Mouse (Mus musculus) CD4-positive, CD25-positive, alpha-beta regulatory T cell, adult 2 months (primary cell): ENCODE data around the gene Tmem50b.
A peak's percentile ranks its signal among the peaks of the same experiment; 100 is the strongest.
"Not testable (repeated sequence)": the region's sequence is repeated elsewhere in the genome, so short reads cannot be mapped to it uniquely, and the experiment has no call there.

Experiments used
- DNase-seq: peaks from one replicate; pipeline ENCODE4 v3.0.0-alpha.2; 2012; ENCODE audit warnings: low read depth, low spot score

Gene Tmem50b

DNA sequence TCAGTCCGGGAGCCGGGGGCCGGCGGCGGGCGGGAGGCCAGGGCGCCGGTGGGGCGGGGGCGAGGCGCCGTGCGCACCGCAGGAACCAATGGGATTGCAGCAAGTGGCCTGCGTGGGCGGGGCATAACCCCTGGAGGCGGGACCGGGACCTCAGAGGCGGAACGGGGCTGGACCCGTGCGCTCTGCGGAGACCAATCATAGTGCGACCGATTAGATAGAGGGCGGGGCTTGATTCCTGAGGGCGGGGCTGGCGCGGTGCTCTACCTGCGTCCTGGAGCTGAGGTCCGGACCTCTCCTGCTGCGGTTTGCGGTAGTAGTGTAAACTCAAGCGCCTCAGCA lies at the start of gene Tmem50b:
Tmem50b (minus strand) TSS at position 129 of the 339 bp plus-strand sequence.
- DNase-seq: peak; percentile 99

DNA sequence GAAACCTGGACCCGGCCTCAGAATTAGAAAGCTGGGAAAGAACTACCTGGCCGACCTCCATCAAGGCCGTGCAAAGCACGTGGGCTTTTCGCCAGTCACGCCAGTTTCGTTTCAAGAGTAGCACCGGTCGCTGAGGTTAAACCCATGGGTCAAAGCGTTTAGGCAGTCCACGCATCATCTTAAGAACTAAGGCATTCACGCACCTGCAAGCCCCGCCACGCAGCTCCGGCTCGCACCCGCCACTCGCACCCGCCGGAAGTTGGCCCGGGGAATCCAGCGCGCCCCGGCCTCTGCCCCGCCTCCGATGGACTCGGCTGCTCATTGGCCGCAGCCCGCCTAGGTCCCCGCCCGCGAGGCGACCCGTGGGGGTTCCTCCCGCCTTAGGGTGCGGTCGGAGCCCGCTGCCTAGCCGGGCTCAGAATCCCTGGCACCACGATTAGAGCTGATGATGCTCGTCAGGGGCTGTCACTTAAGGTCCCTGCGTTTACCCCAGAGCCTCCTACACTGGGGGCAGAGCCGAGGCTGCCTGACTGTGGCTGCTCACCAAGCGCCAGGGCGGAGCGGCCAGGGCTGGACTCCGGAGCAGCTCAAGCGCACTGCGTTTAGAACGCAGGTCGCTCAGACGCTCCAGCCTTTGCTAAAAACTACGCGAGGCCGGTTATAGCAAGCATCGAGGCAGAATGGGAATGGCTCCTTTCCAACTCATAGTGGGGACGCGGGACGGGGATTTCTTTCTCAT lies 49.2 kb upstream of the Tmem50b start, which contains the start of gene Gart:
Gart (minus strand) TSS at position 272 of the 739 bp plus-strand sequence.
- DNase-seq: peak; percentile 94

DNA sequence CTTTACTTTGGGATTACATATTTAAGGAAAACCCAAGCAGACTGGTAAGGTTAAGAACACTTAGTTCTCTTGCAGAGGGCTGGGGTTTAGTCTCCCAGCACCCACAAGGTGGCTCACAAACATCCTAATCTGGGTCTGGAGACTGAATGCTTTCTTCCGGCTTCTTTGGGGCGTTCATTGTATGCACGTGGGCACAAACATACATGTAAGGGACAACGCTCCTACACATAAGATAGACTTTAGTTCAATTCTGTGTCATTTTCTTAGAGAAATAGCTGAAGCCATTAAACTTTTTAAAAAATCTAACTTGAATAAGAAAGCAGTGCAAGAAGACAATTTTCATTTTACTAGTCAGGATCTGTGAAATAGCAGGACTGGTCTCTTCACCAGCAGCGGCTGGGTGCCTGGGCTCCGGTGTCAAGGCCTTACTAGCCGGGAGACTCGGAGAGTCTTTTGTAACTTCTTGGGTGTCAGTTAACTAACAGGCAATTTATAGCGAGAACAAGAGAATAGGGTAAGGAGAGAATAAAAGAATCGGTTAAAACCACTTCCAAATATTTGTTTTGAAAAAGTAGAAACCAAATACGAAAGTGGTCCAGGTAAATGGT lies 48.5 kb upstream of the Tmem50b start:
- peak; percentile 80 for DNase-seq

DNA sequence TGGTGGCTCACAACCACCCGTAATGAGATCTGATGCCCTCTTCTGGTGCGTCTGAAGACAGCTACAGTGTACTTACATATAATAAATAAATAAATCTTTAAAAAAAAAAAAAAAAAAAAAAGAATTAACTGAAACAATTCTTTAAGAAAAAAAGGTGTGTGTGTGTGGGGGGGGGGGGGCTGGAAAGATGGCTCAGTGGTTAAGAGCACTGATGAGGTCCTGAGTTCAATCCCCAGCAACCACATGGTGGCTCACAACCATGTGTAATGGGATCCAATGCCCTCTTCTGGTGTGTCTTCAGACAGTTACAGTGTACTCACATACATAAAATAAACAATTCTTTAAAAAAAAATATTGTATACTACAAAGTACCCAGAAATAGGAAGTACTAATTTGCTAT lies 47.8 kb upstream of the Tmem50b start:
- not testable (repeated sequence) for DNase-seq

DNA sequence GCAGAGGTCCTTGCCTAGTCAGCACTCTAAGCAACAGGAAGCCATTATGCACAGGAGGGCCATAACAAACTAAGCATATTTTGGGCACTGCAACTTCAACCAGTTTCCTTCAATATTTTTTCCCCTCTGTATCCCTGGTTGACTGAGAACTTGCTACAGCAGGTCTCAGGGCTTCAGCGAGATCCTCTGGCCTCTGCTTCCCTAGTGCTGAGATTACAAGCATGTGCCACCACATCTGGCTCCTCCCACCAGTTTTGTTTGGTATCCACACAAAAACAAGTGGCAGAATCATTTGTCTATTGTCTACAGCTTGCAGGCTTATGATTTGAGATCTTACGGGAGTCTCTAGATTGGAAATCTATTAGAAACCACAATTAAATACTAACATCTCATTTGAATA lies 47.3 kb upstream of the Tmem50b start:
- DNase-seq: no peak

DNA sequence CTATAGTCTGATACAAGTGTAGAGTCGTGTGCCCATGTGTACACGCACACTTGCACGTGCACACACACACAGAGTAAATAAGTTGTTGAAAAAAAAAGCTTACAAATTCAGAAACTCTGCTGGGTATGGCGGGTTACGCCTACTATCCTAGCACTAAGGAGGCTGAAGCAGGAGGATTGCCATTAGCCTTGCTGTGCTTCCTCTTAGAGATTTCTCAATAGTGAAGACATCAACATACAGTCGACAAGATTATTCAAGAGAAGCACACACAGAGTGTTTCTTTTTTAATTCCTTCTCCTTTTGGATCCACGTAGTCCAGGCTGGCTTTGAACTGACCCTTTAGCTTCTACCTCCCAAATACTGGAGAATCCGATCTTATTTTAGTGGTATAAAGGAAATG lies 42.6 kb upstream of the Tmem50b start:
- no peak for DNase-seq

DNA sequence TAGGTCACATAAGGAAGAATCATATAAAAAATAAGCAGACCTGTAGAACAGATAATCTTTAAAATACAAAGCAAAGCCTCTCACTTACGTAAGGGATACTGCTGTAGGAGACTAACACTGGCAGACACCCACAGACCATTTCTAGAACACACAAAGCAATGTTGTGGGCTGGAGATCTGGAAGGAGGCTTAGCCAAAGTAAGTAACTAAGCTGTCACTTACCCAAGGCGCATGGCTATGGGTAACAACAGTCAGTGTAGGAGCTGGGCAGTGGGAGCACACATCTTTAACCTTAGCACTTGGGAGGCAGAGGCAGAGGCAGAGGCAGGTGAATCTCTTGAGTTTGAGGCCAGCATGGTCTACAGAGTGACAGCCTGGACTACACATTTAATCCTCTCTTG lies 42.0 kb upstream of the Tmem50b start:
- no peak for DNase-seq

DNA sequence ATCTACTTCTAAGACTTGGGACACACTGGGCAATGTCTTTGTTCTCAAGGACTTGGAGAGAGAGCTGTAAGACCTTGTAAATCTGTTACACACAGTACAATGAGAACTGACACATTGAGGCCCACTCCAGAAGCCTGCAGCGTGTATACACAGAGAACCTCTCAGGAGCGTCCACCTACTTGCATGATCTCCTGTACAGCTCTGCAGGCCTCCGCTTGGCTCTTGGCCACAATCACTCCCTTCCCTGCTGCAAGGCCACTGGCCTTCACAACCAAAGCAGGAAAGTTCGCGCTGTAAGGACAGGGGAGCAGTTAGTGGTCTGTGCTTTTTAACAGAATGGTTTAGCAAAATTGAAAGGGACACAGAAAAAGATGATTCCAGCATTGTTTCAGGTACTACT lies 41.6 kb upstream of the Tmem50b start:
- no peak for DNase-seq

DNA sequence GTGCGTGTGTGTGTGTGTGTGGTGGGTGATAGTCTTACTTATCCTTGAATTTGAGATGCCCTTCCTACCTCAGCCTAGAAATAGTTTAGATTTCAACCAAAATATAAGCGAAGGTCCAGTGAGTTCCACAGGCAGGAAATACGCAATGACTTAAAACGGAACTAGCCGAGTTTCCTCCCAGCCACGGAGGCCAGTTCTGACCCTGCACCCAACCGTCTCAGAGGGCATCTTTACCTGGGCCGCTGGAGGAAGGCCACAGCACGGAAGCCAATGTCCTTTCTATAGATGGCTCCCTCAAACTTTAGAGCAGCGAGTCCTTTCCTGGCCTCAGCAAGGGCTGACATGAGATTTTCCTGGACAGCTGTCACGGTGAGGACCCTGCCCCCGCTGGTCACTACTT lies 36.0 kb upstream of the Tmem50b start:
- DNase-seq: no peak

DNA sequence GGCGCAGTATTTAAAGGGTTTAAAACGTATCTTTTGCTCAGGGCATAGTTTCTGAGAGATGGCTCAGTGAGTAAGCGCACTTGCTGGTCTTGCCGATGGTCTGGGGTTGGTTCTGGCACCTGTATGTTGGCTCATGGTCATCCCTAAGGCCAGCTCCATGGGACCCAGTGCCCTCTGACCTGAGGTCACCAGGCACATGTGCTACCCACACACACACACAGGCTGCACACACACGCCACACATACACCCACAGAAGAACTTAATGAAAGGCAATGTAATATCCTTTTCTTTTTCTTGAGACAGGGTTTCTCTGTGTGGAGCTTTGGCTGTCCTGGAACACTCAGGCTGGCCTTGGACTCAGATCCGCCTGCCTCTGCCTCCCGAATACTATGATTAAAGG lies 35.3 kb upstream of the Tmem50b start:
- DNase-seq: no peak

DNA sequence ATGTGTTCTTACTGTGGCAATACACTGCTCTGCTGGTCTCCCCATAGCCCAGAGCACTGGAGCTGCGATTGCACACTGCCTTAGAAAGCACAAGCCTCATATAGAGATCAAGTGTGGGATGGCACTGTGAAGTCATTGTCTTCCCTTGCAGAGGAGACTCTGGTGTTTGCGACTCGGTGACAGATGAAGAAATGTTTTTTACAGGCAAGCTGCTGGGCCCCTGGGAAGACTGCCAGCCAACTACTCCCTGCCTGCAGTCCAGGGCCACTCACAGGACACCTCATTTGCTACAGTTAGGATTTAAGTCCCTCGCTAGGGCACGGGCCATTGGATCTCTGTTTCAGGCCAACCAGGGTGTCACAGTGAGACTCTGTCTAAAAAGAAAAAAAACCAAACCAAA lies 34.8 kb upstream of the Tmem50b start:
- DNase-seq: no peak

DNA sequence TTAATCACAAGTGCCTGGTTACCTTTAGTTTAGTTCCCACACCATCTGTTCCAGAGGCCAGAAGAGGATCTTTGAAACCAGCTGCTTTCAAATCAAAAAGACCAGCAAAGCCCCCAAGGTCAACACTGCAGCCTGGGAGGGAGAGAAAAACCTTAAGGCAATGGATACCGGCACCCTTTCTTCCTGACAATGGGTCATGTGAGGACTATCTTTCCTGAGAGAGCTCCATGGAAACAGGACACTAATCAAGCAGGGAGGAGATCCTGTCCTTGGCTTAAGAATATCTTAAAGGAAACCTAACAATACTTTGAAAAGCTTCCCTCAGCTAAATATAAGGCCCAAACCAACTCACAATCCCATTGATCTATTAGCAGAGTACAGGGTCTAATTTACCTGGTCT lies 33.0 kb upstream of the Tmem50b start:
- DNase-seq: no peak

DNA sequence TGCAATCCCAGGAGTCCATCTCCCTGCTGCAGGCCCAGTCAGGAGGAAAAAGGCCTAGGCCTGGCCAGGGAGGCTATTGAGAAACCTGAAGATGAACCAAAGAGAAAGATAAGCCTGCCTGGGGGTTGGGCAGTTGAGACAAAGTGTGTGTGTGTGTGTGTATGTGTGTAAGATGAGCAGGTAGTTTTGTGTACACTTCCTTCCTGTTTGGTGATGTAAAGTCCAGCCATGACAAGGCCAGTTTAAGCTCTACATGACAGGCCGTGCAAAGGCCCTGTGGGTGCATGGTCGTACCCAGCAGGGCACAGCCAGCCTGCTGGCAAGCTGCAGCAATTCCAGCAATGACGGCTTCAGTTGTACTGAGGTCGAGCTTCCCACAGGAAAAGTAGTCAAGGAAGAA lies 32.1 kb upstream of the Tmem50b start:
- no peak for DNase-seq

DNA sequence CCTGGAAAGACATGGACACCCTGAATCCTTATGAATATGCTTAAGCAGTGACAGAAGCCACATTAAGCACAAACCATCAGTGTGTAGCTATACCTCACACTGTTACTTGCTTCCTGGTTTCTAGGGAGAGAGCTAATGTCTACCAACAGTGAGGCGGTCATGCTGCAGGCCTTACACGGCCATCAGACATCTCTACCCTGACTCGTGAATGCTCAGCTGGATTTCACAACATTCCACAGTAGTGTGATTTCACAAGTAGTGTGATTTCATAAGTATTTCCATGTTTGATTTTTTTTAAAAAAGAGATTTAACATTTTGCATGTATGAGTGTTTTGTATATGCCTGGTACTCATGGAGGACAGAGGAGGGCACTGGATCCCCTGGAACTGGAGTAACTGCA lies 31.1 kb upstream of the Tmem50b start:
- DNase-seq: no peak

DNA sequence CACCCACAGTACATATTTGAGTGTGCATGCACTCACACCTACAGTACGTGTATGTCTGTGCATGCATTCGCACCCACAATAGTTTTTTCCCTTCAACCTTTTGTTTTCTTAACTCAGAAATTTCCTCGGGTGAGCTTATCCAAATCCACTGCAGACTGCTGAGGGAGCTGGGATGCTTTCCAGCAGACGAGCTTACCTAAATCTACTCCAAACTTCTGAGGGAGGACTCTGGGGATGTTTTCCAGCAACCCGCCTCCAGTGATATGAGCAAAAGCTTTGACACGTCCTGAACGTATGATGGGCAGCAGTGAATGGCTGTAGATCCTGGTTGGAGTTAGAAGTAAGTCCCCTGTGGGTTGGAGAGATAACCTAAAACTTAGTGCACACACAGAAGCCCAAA lies 30.2 kb upstream of the Tmem50b start:
- DNase-seq: no peak

DNA sequence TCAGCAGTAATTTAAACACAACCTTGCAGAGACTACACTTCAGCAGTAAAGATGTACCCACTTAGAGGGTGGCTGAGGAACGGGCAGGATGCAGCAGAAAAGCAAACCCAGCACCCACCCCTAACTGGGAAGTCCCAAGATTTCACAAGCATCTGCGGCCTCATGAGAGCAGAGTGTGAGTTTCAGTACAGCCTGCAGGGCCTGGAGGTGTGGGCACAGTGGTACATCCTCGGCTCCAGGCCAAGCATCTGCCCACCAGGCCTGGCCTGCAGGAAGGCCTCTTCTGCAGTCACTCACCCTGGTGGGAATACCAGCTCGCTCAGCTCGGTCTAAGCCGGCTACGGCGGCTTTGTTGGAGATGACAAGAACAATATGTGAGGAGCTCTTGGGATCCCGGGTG lies 25.5 kb upstream of the Tmem50b start:
- no peak for DNase-seq

DNA sequence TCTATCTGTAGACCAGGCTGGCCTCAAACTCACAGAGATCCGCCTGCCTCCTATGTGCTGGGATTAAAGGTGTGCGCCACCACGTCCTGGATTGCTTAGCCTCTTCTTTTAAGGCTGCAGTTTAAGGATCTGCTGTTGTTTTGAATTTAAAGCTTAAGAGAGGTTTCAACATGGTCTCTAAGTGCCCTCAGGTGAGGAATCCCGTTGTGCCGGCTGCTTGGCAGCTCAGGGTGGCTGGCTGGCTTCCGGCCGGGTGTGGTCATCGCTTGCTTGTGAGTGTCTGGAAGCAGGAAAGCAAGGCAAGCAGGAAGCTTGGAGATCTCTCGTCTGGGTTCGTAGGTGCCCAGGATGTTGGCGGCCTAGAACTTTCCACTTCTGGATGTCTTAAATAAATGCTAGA lies 23.4 kb upstream of the Tmem50b start:
- no peak for DNase-seq

DNA sequence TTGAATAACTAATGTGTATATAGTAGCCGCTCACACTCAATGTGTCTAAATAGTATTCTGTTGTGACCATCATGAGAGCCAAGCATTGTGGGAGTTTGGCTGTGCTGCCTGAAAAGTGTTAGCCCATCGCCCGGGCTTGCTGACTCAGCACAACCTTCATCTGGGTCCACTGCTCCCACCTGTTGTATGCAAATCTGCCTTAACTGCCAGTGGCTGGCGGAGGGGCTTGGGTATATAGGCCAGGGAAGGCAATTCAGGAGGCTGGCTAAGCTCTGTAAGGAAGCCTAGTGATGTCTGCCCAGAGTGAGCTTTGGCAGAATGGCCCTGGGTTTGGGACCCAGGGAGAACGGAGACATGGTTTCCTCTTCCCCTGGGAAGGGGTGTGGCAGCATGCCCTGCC lies 22.6 kb upstream of the Tmem50b start:
- DNase-seq: no peak

DNA sequence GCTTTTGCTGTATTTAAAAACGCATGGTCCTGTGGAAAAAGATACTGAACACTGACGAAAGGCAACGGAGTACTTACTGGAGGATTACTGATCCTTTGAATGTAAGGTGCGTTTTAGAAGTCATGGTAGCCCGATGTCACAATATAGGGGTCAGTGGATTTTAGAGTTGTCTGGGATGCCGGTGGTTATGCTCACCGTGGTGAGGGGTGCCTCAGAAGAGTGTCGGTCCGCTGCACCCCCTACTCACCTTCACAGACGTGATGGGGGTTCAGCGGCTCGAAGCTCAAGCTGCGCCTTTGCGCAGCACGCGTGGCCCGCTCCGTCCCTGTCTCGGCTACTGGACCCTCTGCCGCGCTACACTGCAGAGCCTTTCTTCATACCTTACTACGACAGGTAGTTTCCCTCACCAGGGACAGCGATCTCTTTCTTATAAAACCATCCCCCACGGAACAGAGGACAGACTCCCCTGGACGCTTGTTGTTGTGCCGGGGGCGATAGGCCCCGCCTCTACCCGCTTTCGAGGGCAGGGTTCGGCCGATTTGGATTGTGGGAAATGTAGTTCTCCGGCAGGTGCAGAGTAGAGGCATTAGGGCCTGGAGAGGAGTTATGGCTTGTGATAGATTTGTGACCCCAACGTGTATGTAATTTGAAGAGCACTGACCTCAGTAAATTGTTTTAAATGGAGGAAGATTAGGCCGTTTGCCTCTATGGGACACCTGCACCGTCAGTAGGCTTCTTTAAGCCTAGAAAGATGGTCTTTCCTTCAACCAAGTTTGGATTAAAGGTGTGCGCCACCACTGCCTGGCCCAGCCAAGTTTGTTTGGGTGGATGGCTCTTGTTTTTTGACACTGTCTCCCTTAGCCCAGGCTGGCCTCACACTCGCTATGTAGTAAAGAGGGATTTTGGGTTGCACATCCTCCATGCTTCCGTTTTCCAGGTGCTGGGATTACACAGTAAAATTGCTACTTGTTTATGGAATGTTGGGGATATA lies 21.2 kb upstream of the Tmem50b start, which contains the start of gene Dnajc28:
Dnajc28 (minus strand) TSS at position 516 of the 991 bp plus-strand sequence.
- peak; percentile 86 for DNase-seq

DNA sequence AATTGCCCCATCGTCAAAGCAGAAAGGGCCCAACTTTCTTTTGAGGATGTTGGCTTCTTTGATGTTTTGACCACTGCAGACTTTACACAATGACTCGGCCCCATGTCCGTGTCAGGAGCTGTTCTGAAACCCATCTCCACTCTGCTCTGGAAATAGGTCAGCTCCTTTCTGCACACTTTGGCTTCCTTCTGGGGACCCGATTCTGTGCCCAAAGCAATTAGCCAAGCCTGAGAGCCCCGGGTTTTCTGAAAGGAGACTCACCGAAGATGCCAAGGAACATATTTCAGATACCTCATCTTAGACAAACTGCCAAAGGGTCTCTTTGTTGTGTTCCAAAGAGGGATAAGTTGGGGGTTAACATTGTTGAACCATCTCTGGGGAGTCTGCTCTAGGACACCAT lies 17.0 kb upstream of the Tmem50b start:
- no peak for DNase-seq

DNA sequence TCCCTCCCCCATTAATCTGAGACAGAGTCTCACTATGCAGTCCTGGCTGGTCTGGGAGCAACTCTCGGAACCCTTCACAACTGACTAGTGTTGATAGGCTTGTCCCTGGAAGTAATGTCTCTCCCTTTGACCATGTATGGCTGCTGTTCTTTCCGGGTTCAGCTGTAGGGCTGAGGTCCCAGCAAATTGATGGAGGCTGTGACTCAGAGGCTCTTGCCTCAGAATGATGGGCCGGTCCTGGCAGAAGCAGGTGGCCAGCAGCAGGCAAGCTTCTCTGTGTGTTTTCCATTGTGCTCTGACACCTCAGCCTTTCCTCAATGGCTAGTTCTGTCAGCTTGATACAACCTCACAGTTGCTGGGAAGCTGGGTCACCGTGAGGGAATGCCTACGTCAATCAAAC lies 14.9 kb upstream of the Tmem50b start:
- no peak for DNase-seq

DNA sequence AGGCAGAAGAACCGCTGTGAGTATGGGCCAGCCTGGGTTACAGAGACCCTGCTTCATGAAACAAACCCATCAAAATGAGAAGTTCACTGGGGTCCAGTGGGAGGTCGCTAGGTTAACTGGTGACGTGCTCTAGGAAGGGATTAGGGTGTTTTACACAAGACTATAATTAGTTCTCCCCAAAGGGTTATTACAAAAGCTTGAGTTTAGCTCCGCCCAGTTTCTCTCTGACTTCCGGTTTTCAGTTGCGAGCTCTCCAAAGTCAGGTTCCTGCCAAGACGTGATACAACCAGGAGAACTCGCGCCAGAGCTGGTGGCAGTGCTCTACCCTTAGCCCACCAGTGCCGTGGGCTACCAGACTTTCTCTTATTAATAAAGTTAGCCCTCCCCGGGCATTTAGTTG lies 13.6 kb upstream of the Tmem50b start:
- DNase-seq: no peak
